Mouse (Mus musculus): ENCODE measurements around the gene Dlk2.

The Dlk2 gene

DNA sequence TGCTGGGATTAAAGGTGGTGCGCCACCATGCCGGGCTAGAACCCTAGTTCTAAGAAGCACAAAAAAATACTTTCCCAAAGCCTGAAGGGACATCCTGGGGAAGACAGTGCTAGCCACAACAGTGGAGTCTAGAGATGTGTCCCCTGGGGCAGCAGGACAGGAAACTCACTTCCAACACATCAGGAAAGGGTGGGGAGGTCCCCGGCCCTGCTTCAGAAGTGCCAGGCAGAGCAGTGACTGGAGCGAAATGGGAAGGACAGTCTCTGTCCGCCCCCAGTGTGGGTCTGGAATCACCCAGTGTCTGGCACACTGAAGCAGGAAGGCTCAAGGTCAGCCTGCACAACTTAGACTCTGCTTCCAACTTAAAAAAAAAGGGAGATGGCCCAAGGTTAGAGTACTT is 24.5 kb upstream of the Dlk2 start:
- in situ Hi-C loops (cut with MboI), result no loop called here

DNA sequence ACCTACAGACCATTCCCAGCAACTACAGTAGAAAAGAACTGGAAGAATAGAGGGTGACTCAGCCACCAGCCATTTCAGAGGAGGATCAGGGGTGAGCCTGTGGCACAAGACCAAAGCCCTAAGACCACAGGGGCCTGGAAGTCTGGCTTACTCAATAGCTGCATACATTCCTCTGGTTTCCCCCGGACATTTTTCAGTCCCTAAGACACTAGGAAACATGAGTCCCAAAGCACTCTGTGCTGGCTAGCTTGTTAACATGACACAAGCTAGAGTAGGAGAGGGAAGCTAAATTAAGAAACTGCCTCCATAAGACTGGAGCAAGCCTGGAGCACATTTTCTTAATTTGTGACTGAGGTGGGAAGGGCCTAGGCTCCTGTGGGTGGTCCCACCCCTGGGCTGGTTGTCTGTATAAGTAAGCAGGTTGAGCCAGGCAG is 23.4 kb upstream of the Dlk2 start:
- in situ Hi-C loops (cut with MboI), result no loop called here

DNA sequence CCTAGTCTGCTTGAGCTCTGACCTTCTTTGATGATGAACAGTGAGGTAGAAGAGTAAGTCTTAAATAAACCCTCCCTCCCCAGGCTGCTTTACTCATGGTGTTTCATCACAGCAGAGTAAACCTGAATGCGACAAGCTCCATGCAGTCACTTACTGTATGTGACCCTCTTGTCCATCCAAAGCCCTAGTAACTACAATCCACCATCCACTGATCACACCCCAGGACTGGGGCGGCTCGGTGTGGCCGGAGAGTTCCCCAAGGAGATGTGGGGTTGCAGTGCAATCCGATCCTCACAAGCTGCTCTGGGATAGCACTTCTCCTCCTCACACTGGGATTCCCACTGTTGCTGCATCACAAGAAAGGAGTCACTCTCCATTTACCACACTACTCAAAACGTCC is 22.8 kb upstream of the Dlk2 start:
- in situ Hi-C loops (cut with MboI), result no loop called here

DNA sequence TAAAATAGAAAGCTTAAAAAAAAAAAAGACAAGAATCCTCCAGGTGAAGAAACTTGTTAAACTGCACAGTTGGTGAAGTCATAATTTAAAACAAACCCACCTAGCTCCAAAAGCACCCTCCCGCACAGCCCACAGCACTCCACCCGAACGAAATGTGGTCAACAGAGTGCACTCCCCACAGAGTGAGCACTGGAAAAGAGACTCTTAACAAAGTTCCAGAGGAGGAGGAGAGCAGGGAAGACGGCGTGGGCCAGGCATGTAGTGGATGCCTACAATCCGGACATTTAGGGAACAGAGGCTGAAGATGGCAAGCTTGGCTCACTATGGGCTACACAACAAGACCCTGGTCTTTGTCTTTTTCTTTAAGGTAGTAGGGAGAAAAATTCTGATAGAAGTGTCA is 22.2 kb upstream of the Dlk2 start:
- in situ Hi-C loops (cut with MboI), result no loop called here

- in situ Hi-C loops (cut with MboI), result no loop called here
These were observed 21.7 kb upstream of the Dlk2 start for GRCm38 (mm10) chr17:46275506-46275905.

GRCm38 (mm10) chr17:46277586-46277985 is 19.6 kb upstream of the Dlk2 start:
- in situ Hi-C loops (cut with MboI), result no loop called here

GRCm38 (mm10) chr17:46278011-46278765 is 19.0 kb upstream of the Dlk2 start:
- in situ Hi-C loops (cut with MboI), result no loop called here

DNA sequence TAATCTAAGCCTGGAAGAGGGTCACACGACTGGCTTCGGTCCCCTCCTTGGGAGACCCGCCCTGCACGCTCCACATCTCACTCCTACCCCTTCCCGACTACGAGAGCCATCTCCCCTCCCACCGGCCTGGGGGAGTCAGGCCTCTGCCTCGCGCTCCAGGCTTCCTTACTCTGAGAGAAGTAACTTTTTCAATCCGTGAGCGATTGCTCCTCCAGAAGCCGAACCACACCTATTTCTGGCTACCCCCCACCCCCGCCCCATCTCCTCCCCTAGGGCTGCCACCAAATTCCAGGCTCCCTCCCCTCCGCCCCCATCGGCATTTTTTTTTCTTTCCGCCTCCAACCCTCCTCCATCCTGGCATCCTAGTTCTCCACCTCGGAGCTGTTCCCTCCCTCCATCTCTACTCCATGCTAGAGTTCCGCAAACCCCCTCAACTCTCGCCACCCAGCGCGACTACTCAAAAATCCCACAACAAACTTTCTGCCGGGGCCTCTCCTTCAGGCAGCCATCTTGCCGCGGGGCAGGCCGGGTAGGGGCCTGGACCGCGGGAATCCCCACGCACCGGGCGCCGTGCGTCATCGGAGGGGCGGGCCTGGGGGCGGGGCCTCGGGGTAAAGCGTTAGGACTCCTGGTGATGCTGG is 14.6 kb upstream of the Dlk2 start, which contains the start of gene Tjap1:
Gene Tjap1 (minus strand): TSS at position 544 of the 641 bp plus-strand sequence.
- in situ Hi-C loops (cut with MboI), result no loop called here

GRCm38 (mm10) chr17:46283140-46283539 is 14.1 kb upstream of the Dlk2 start:
- in situ Hi-C loops (cut with MboI), result no loop called here

- in situ Hi-C loops (cut with MboI), result no loop called here
These were observed 13.3 kb upstream of the Dlk2 start for GRCm38 (mm10) chr17:46283911-46284310.

DNA sequence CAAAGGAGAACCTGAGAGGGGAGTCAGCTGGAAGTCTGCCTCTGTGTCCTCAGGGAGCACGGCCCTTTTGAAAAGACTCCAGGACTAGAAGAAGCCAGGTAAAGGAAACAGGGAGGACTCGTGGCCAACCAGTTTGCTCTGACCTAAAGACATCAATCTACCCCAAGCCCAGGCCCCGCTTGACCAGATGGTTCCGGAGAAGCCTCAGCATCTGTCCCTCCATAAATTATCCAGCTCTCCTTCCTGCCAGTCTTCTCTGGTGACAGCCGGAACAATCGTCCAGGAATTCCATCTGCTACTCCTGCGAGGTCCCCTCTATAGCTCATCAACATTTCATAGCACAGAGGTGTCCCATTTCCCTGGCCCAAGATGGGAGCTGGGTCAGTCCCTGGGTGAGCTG is 12.6 kb upstream of the Dlk2 start:
- in situ Hi-C loops (cut with MboI), result no loop called here

- in situ Hi-C loops (cut with MboI), result no loop called here
These were observed 11.8 kb upstream of the Dlk2 start for GRCm38 (mm10) chr17:46285407-46285806.

GRCm38 (mm10) chr17:46287678-46288095 is 9.5 kb upstream of the Dlk2 start:
- in situ Hi-C loops (cut with MboI), result no loop called here

- in situ Hi-C loops (cut with MboI), result no loop called here
These were observed 620 bp upstream of the Dlk2 start for GRCm38 (mm10) chr17:46296601-46297000.

GRCm38 (mm10) chr17:46297028-46297363 is 225 bp upstream of the Dlk2 start:
- in situ Hi-C loops (cut with MboI), result no loop called here

- in situ Hi-C loops (cut with MboI), result no loop called here
These were observed 1.1 kb downstream of the Dlk2 start for GRCm38 (mm10) chr17:46298220-46298913.

DNA sequence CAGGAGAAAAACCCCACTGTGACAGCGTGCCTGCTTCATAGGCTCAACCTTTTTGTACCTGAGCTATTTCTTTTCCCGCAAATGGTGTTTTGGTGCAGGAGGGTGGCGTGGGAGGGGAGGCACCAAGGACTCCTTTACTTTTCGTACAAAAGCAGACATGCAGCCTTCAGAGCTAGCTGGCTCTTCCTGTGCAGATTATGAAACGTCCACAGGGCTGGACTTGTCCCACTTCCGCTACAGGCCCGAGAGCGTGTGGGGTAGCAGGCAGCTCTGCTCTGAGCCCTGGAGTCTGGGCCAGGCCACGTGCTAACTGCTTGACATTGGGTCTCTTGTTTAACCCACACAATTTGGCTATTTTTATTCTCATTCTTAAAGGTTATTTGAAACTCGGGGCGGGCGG is 4.7 kb downstream of the Dlk2 start:
- in situ Hi-C loops (cut with MboI), result no loop called here

DNA sequence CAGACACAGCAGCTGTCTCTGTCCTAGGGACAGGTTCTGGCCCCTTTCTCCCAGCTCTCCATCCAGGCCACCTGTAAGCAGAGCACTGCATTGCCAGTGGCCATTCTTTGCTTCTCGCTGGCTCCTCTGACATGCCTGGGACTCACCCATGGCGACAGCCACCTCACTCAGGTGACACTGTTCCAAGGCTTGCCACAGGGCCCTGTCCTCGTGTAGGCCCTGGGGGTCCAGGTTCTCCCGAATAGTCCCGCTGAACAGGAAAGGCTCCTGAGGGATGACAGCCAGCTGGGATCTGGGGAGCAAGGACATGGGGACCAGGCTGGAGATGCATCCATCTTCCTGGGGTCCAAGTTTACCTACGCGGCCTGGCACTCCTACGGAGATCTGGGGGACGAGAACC is 7.0 kb downstream of the Dlk2 start:
- in situ Hi-C loops (cut with MboI), result no loop called here

- in situ Hi-C loops (cut with MboI), result no loop called here
These were observed 9.7 kb downstream of the Dlk2 start for GRCm38 (mm10) chr17:46306956-46307355.

- in situ Hi-C loops (cut with MboI), result no loop called here
These were observed 12.6 kb downstream of the Dlk2 start for GRCm38 (mm10) chr17:46309835-46310234.

GRCm38 (mm10) chr17:46310515-46310914 is 13.3 kb downstream of the Dlk2 start:
- in situ Hi-C loops (cut with MboI), result no loop called here

- in situ Hi-C loops (cut with MboI), result no loop called here
These were observed 16.0 kb downstream of the Dlk2 start for GRCm38 (mm10) chr17:46313135-46313715.

DNA sequence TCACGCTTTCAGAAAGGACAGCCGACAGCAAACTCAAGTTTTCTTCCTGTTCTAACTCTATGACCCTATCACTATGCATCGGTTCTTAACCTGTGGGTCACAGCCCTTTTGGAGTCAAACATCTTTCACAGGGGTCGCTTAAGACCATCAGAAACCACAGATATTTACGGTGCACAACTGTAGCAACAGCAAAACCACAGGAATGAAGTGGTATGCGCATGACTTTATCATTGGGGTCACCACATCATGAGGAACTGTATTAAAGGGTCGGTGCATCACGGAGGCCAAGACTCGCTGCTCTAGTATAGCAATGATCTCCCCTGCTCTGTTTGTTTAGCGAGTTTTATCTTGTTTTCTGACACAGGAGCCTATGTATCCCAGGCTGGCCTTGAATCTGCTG is 18.6 kb downstream of the Dlk2 start:
- in situ Hi-C loops (cut with MboI), result no loop called here
